Mouse (Mus musculus) E14TG2a.4 (cell line): ENCODE measurements around the gene Actr6.

Source experiments
- CTCF ChIP-seq: conservative IDR thresholded peaks from 2 replicates; pipeline ENCODE4 v1.5.1; 2014; ENCODE audit warnings: low read length
- NANOG ChIP-seq: IDR thresholded peaks from 2 replicates; pipeline ENCODE4 v1.6.1; 2014; ENCODE audit warnings: borderline replicate concordance, low read length, mixed read lengths
- POU5F1 ChIP-seq: IDR thresholded peaks from 2 replicates; pipeline ENCODE4 v1.6.1; 2014; ENCODE audit warnings: low read length, borderline replicate concordance

GRCm38 (mm10) chr10:89679448-89679847 is 52.6 kb downstream of the Actr6 start:
- no peak for TF ChIP-seq CTCF
- TF ChIP-seq NANOG, result no peak
- no peak for TF ChIP-seq POU5F1
